Mouse (Mus musculus) bone marrow, adult 2 months (tissue): ENCODE measurements around the gene Hhat. TPM values are rescaled to one million over a fixed set of nuclear protein-coding genes. Genes with fewer than 3 reads are reported as not detected.

Experiments used
- H3K27ac ChIP-seq: fragments of 200-500 bp; 2 replicates; pipeline ENCODE4 v1.5.1; 2012; ENCODE audit warnings: low read depth, mild to moderate bottlenecking, control low read depth, inconsistent platforms, low read length; ENCODE audit not compliant: control insufficient read depth, poor library complexity, insufficient read depth
- H3K4me1 ChIP-seq: fragments of 200-500 bp; 2 replicates; pipeline ENCODE4 v1.6.1; 2011; ENCODE audit warnings: low read length; ENCODE audit not compliant: control insufficient read depth, insufficient read depth
- H3K4me3 ChIP-seq: fragments of 200-500 bp; replicated peaks from 2 replicates; pipeline ENCODE3; 2011; ENCODE audit warnings: mild to moderate bottlenecking, low read depth, low read length, control low read depth; ENCODE audit not compliant: control insufficient read depth
- CTCF ChIP-seq: fragments of 200-500 bp; IDR thresholded peaks from 2 replicates; pipeline ENCODE4 v1.5.1; 2011; ENCODE audit warnings: low read length, control low read depth; ENCODE audit not compliant: control insufficient read depth, insufficient read depth
- POLR2A ChIP-seq: fragments of 200-500 bp; IDR thresholded peaks from 2 replicates; pipeline ENCODE4 v1.6.1; 2011; ENCODE audit warnings: low read depth, mild to moderate bottlenecking, control low read depth, low read length, borderline replicate concordance; ENCODE audit not compliant: control insufficient read depth
- WGBS: fragments of 180-500 bp; shearing (Covaris S2); methylation state at CpG from one replicate; pipeline ENCODE4 v1.1.7; 2018; 5-methylcytosine and 5-hydroxymethylcytosine counted together
- polyA plus RNA-seq: library from polyadenylated mRNA; stranded (reverse); fragments of >200 nt; gene quantifications from 2 replicates; pipeline ENCODE4 v1.2.4, GENCODE M21; 2011; ENCODE audit warnings: low replicate concordance; ENCODE audit not compliant: missing spikeins, insufficient read depth, insufficient read length

The Hhat gene
- polyA plus RNA-seq, 1 experiment = 1.4 TPM

DNA sequence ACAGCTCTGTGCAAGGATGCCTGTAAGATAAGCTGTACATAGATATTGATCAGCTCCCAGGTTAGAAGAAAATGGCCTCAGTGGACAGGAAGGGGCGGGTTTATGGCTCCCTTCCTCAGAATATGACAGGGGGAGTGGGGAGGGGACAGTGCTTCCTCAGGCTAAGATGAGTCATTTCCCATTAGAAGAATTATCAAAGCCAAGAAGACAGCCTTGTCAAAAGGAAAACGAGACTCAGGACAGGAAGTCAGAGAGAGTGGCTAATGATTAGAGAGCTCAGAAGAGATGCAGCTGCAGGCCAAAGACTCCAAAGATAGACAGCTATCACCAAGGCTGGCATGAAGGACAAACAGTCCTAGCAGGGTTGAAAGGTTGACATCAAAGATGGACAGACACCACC is 238.8 kb downstream of the Hhat start:
- TF ChIP-seq CTCF (no peak), POLR2A (no peak)
- WGBS = 27% methylated on average over 2 of the region's 2 CpGs
- H3K4me1 ChIP-seq = no peaks in the 10 kb centered on the region; the same call in 1 of the 2 replicates
- H3K27ac ChIP-seq = no peak overlapping the region
- no peak overlapping the region for H3K4me3 ChIP-seq

DNA sequence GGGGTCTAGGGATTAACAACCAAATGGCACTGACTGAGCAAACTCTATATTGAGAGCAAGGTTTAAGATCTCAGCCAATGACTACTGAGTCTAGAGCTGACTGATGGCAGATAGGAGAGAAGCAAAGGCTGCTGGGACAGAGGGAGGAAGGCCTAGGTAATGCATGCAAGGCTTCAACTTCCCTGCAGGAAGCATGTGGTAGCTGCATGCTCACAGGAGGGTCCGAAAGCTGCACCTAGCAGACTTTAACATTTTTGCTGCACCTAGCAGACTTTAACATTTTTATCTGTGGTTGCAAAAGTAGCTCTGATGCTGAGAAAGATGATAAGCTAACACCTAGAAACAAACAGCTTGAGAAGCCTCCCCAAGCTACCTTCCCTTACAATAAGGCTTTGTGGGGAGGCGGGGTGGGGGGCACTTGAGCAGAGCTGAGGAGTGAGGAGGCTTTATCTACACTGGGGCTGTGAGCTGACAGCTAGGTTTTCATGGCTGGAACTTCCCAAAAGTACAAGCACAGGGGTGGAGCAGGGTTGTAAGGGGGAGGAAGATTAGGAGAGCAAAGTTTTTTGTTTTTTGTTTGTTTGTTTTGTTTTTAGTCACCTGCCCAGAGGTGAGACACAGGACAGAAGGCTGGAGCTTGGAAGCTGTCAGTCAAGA is 239.4 kb downstream of the Hhat start:
- Histone ChIP-seq H3K4me1 (no peaks in the 10 kb centered on the region; the same call in 1 of the 2 replicates), H3K4me3 (no peak overlapping the region), H3K27ac (no peak overlapping the region)
- TF ChIP-seq POLR2A = no peak
- no peak for TF ChIP-seq CTCF
- 40% methylated on average over 2 of the region's 2 CpGs for WGBS

DNA sequence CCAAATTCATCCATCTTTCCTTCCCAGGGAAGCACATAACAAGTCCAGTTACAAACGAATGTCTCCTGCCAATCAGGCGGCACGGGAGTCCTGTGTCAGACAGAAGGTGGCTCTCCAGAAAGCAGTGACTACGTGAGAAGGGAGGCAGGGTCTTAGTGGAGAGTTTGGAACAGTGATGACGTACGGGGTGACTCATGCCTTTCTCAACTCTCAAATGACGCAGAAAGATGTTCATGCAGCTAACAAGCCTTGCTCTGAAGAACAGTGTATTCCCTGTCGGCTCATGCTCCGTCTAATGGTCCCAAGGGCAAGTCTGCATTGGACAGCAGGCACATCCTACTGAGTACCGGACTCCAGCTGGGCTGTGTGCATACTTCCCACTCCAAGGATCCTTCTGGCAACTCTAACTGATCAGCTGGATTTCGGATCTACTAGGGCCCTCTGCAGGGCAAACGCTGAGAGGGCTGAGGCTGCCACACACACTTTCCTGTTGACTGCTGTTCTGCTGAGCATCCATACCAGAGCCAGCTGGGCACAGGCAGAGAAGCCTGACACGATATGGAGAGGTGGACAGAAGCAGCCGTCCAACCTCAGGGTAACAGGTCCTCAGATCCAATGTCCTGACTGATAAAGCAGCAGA is 245.2 kb downstream of the Hhat start:
- H3K4me1 ChIP-seq = no peaks in the 10 kb centered on the region
- H3K27ac ChIP-seq = no peak overlapping the region
- TF ChIP-seq CTCF (no peak), POLR2A (no peak)
- WGBS = 81% methylated on average over 14 of the region's 14 CpGs
- H3K4me3 ChIP-seq = no peak overlapping the region

DNA sequence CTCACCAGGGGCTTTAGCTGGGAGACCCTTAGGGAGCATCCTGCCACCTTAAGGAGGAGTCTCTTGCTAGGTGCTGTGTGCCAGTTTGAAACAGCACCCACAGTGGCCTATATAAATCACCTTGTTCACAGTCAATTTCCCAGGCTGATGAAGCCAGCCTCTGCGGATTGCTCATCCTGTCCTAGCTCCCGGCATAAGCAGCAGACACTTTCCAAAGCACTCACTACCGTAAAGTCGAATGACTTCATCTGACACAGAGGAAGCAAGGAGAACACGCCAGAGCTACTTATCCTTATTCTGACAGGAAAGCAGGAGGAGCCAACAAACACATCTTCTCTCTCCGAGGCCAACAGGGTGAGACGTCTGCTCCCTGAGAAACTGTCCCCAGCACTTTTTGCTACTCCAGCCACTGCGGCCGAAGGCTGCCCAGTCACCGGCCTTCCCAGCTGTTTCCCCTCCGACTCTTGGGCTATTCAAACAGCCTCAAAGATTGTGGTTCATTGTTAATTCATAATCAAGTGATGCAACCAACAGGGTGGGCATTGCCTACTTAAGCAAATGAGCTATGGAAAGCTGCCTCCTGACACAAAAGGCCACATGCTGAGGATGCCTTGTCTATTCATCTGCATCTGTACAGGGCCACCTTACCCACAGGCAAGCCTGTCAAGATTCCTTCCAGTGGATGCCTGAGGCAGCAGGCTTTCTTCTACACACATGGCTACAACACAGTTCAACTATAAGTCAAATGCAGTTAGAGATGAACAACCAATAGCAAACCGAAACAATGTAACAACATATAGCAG is 248.4 kb downstream of the Hhat start:
- 80% methylated on average over 12 of the region's 12 CpGs for WGBS

GRCm38 (mm10) chr1:192520836-192521435 is 250.1 kb downstream of the Hhat start:
- WGBS = 67% methylated on average over 13 of the region's 13 CpGs
- no peak overlapping the region for H3K4me3 ChIP-seq
- H3K4me1 ChIP-seq = no peaks in the 10 kb centered on the region
- H3K27ac ChIP-seq = no peak overlapping the region
- TF ChIP-seq CTCF (no peak), POLR2A (no peak)

More for the DNA sequence above, 248.4 kb downstream of the Hhat start:
- Histone ChIP-seq H3K27ac (no peak overlapping the region), H3K4me3 (no peak overlapping the region), H3K4me1 (no peaks in the 10 kb centered on the region)
- TF ChIP-seq CTCF (no peak), POLR2A (no peak)

DNA sequence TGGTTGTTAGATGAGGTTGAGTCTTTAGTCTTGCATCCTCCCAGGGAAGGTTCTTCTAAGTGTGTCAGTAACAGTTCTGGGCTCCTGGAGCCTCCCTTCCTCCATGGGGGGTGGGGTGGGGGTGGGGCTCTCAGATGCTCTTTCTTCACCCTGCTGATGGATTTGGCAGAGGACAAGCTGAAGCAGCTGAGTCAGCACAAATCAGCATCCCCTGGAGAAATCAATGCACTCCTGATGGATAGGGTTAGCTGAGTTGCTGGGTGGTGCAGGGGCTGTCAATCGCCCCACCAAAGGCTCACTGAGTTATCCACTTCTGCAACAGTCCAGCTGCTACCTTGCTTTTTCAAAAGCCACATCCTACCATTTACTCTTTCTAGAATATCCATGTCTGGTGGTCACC is 251.3 kb downstream of the Hhat start:
- WGBS = 83% methylated on average over 1 of the region's 1 CpGs

GRCm38 (mm10) chr1:192515373-192515772 is 255.7 kb downstream of the Hhat start:
- 81% methylated on average over 3 of the region's 3 CpGs for WGBS
- TF ChIP-seq CTCF (no peak), POLR2A (no peak)
- Histone ChIP-seq H3K4me3 (no peak overlapping the region), H3K4me1 (no peaks in the 10 kb centered on the region), H3K27ac (no peak overlapping the region)

More for the DNA sequence above, 251.3 kb downstream of the Hhat start:
- no peak for TF ChIP-seq POLR2A
- no peak for TF ChIP-seq CTCF
- no peaks in the 10 kb centered on the region for H3K4me1 ChIP-seq
- no peak overlapping the region for H3K4me3 ChIP-seq
- no peak overlapping the region for H3K27ac ChIP-seq

DNA sequence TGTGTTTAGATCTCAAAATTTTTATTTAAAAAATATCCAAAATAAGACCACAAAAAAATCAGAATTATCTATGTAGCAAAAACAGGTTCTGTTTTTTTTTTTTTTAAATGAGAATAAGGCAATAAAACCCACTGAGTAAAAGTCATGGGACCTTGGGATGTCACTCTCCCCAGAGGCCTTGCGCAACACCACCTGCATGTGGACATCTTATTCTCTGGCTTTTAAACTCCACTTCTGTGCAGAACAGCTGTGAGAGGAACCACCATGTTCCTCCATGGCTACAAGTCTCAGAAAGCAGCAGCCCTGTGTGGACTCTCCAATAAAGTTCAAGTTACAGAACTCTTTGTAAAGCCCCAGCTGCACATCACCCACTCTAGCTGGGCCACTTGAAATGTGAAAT is 258.2 kb downstream of the Hhat start:
- Histone ChIP-seq H3K27ac (no peak overlapping the region), H3K4me3 (no peak overlapping the region), H3K4me1 (no peaks in the 10 kb centered on the region)
- TF ChIP-seq POLR2A (no peak), CTCF (no peak)
- WGBS = 95% methylated on average over 1 of the region's 1 CpGs

GRCm38 (mm10) chr1:192503651-192504050 is 267.4 kb downstream of the Hhat start:
- no peak for TF ChIP-seq CTCF
- TF ChIP-seq POLR2A = no peak
- Histone ChIP-seq H3K4me1 (no peaks in the 10 kb centered on the region), H3K4me3 (no peak overlapping the region), H3K27ac (no peak overlapping the region)
- WGBS = 88% methylated on average over 4 of the region's 4 CpGs
